Mouse (Mus musculus): Measurements from ENCODE around the gene Kansl2. TPM values are rescaled to one million over a fixed set of nuclear protein-coding genes. Genes with fewer than 3 reads are reported as not detected.

Gene Kansl2
- 76.7 TPM for polyA plus RNA-seq (2014; fragmentation: Illumina TruSeq; extraction: RNeasy Lipid Tissue Mini Kit (QIAGEN cat#74804); ENCODE audit: low read depth, low replicate concordance)

DNA sequence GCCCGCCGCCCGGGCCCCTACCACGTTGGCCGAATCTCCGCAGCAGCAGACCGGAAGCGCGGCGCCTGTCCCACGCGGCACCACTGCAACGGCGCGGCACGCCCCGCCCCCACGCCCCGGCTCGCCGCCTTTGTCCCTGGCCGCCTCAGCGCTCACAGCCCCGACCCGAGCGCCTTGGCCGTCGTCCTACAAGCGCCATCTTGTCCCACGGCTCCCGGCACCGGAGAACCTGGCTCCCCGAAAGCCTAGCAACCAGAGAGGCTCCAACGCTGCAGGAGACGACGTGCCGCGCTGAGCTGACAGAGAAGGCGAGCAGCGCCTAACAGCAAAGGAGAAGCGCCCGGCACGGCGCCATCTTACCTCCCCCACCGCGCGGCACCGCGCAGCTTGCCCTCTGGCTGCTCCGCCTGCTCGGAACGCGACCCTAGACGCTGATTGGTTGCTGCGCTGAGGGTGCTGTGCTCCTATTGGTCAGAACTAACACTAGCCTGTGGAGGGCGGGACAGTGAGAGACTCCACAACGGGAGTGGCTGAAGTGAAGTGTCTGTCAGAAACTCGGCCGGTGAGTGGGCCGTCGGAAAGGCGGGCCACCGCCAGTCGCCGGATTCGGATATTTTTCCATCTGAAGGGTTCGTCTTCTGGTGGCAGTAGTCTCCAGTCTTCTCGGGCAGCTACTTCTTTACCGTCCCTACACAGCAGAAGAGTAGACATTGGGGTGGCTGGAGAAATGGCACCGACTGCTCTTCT, at the start of gene Kansl2:
Gene Kansl2, minus strand, starts transcription at position 384 of the 747 bp plus-strand sequence.

GRCm38 (mm10) chr15:98570873-98571538, 36.9 kb upstream of the Kansl2 start, which contains the start of the genes Ccnt1 and 4930415O20Rik:
TSS of gene Ccnt1 (minus strand) at chr15:98570923.
TSS of gene 4930415O20Rik (plus strand) at chr15:98571004.

GRCm38 (mm10) chr15:98492102-98492501, 42.0 kb downstream of the Kansl2 start, which contains the start of gene Olfr279:
TSS of gene Olfr279 (plus strand) at chr15:98492402.

DNA sequence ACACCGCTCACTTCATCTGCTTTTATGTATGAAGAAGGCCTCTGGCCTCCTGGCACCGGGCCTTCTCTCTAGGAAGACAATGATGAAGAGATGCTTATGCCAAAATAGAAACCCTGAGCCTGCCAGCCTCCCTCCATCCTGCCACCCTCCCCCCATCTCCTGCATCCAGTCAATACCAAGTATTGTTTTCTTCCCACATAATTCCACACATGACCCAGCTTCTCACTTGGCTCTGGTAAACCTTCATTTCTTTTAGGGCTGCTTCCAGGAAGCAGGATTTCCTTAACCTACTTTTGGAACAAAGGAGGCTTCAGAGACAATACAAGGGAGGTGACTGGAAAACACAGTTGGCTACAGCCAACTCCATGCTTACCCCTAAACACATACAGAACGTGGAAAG, 51.4 kb downstream of the Kansl2 start, which contains the start of gene Lalba:
Gene Lalba, minus strand, starts transcription at position 21 of the 400 bp plus-strand sequence.

DNA sequence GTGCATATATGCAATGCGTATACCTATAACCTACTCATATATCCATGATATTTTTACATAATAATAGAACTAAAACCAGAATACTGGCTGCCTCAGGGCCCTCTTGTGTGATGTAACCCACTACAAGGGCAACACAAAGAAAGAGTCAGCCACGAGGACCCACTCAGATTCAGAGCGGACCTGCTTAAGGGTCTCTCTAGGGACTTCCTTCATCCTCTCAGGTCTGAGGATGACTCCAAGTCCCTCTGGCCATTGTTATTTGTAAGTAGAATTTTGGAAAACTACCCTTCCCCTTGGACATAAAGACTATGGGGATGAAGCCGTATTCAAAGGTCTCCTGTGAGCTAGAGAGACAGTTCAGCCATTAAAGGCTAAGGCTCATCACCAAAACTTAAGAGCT, 64.5 kb downstream of the Kansl2 start, which contains the start of gene OR5BS1P:
Gene OR5BS1P, plus strand, starts transcription at position 301 of the 400 bp plus-strand sequence.

Other genes starting within 250 kb of the Kansl2 start
- gene Zfp641, start 238.1 kb downstream of the Kansl2 start, polyA plus RNA-seq (2014; fragmentation: Illumina TruSeq; extraction: RNeasy Lipid Tissue Mini Kit (QIAGEN cat#74804); ENCODE audit: low read depth, low replicate concordance), result 3.4 TPM
- not detected for gene Olfr285, start 216.9 kb downstream of the Kansl2 start, polyA plus RNA-seq (2014; fragmentation: Illumina TruSeq; extraction: RNeasy Lipid Tissue Mini Kit (QIAGEN cat#74804); ENCODE audit: low read depth, low replicate concordance)
- not detected for gene Olfr284, start 193.3 kb downstream of the Kansl2 start, polyA plus RNA-seq (2014; fragmentation: Illumina TruSeq; extraction: RNeasy Lipid Tissue Mini Kit (QIAGEN cat#74804); ENCODE audit: low read depth, low replicate concordance)
- not detected for gene Olfr283, start 153.3 kb downstream of the Kansl2 start, polyA plus RNA-seq (2014; fragmentation: Illumina TruSeq; extraction: RNeasy Lipid Tissue Mini Kit (QIAGEN cat#74804); ENCODE audit: low read depth, low replicate concordance)
- gene Olfr282, start 103.0 kb downstream of the Kansl2 start, polyA plus RNA-seq (2014; fragmentation: Illumina TruSeq; extraction: RNeasy Lipid Tissue Mini Kit (QIAGEN cat#74804); ENCODE audit: low read depth, low replicate concordance), result not detected
- not detected for gene Olfr281, start 81.7 kb downstream of the Kansl2 start, polyA plus RNA-seq (2014; fragmentation: Illumina TruSeq; extraction: RNeasy Lipid Tissue Mini Kit (QIAGEN cat#74804); ENCODE audit: low read depth, low replicate concordance)
- not detected for gene OR5BS1P, start 64.4 kb downstream of the Kansl2 start, polyA plus RNA-seq (2014; fragmentation: Illumina TruSeq; extraction: RNeasy Lipid Tissue Mini Kit (QIAGEN cat#74804); ENCODE audit: low read depth, low replicate concordance)
- gene Lalba, start 51.5 kb downstream of the Kansl2 start, polyA plus RNA-seq (2014; fragmentation: Illumina TruSeq; extraction: RNeasy Lipid Tissue Mini Kit (QIAGEN cat#74804); ENCODE audit: low read depth, low replicate concordance), result not detected
- gene Olfr279, start 41.9 kb downstream of the Kansl2 start, polyA plus RNA-seq (2014; fragmentation: Illumina TruSeq; extraction: RNeasy Lipid Tissue Mini Kit (QIAGEN cat#74804); ENCODE audit: low read depth, low replicate concordance), result not detected
- gene Ccnt1, start 36.7 kb upstream of the Kansl2 start, polyA plus RNA-seq (2014; fragmentation: Illumina TruSeq; extraction: RNeasy Lipid Tissue Mini Kit (QIAGEN cat#74804); ENCODE audit: low read depth, low replicate concordance), result 88.9 TPM
- not detected for gene 4930415O20Rik, start 36.7 kb upstream of the Kansl2 start, polyA plus RNA-seq (2014; fragmentation: Illumina TruSeq; extraction: RNeasy Lipid Tissue Mini Kit (QIAGEN cat#74804); ENCODE audit: low read depth, low replicate concordance)
- 3.9 TPM for gene Adcy6, start 75.8 kb upstream of the Kansl2 start, polyA plus RNA-seq (2014; fragmentation: Illumina TruSeq; extraction: RNeasy Lipid Tissue Mini Kit (QIAGEN cat#74804); ENCODE audit: low read depth, low replicate concordance)
- 0.47 TPM for gene Cacnb3, start 96.6 kb upstream of the Kansl2 start, polyA plus RNA-seq (2014; fragmentation: Illumina TruSeq; extraction: RNeasy Lipid Tissue Mini Kit (QIAGEN cat#74804); ENCODE audit: low read depth, low replicate concordance)
- 4.0 TPM for gene Ddx23, start 128.6 kb upstream of the Kansl2 start, polyA plus RNA-seq (2014; fragmentation: Illumina TruSeq; extraction: RNeasy Lipid Tissue Mini Kit (QIAGEN cat#74804); ENCODE audit: low read depth, low replicate concordance)
- not detected for gene Rnd1, start 143.2 kb upstream of the Kansl2 start, polyA plus RNA-seq (2014; fragmentation: Illumina TruSeq; extraction: RNeasy Lipid Tissue Mini Kit (QIAGEN cat#74804); ENCODE audit: low read depth, low replicate concordance)
- gene Ccdc65, start 173.9 kb upstream of the Kansl2 start, polyA plus RNA-seq (2014; fragmentation: Illumina TruSeq; extraction: RNeasy Lipid Tissue Mini Kit (QIAGEN cat#74804); ENCODE audit: low read depth, low replicate concordance), result not detected
- gene Fkbp11, start 193.9 kb upstream of the Kansl2 start, polyA plus RNA-seq (2014; fragmentation: Illumina TruSeq; extraction: RNeasy Lipid Tissue Mini Kit (QIAGEN cat#74804); ENCODE audit: low read depth, low replicate concordance), result not detected
- 59.2 TPM for gene Arf3, start 228.9 kb upstream of the Kansl2 start, polyA plus RNA-seq (2014; fragmentation: Illumina TruSeq; extraction: RNeasy Lipid Tissue Mini Kit (QIAGEN cat#74804); ENCODE audit: low read depth, low replicate concordance)
- gene Wnt10b, start 243.9 kb upstream of the Kansl2 start, polyA plus RNA-seq (2014; fragmentation: Illumina TruSeq; extraction: RNeasy Lipid Tissue Mini Kit (QIAGEN cat#74804); ENCODE audit: low read depth, low replicate concordance), result 0.23 TPM

Measured in adrenal gland, adult 10 weeks (tissue).